Mouse (Mus musculus): ENCODE measurements at regions not wholly inside any gene's neighbourhood (a gene's known extent, or its start where the extent isn't known, plus 50 kb on each side); places are given as distances from the start of the nearest gene placed in this dataset.

DNA sequence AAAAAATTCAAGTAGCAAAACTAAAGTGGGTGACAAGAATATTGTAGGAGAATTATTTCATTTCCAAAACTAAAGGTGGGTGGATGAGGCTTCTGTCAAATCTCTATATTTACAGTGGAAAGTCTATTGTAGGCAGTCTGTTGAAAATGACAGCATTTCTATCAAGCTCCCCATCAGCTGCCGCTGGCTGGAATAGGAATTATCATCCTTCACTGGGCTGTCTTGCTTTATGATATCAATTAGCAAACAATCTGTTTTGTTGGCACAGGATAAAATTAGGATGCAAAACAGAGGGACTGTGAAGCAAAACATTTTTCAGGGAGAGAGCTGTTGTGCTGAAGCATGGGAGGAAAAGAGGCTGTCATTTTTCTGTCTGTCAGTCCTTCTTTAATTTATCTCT lies 1249.0 kb downstream of the Hace1 start:
- DNase-seq (ENCODE audit: low spot score): no peak

- no peak for DNase-seq (ENCODE audit: low spot score)
Measured at GRCm38 (mm10) chr10:46827109-46827812, 1249.6 kb downstream of the Hace1 start.

GRCm38 (mm10) chr10:46828164-46828563 lies 1250.5 kb downstream of the Hace1 start:
- no peak for DNase-seq (ENCODE audit: low spot score)

DNA sequence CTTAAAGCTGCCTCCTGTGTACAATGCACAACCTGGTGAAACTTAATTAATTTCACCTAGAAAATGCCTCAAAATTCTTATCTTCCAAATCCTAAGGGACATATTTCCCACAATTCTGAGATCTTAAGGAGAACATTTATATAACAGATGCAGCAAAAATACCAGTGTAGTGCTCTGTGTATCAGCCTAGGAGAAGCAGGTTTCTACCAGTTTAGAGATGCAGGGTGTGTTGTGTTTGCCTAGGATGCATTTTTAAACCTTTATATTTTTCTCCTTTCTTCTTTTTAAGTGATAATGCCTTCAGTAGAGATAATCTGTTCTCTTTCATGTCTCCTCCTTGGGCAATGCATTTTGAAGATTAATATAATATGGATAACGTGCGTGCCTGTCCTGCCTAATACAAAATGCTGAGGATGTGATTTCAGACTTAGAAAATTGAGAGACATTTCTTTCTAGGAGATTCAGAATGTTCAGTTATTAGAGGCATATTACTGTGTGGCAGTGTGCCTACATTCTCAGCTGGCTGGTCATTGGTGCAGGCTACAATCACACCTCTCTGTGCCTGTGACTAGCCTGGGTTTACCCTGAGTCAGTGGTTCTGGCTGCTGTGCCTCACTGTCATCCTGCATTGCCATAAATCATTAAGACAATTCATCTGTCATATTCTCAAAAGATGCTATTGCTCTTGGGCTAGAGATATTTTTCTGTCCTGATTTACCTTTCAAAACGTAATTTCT lies 1268.1 kb downstream of the Hace1 start:
- no peak for DNase-seq (ENCODE audit: low spot score)

Data from ovary, postnatal 36 days (tissue).